Comparison of ENCODE assay signal across 9 mouse cellular contexts in genomic region chr11:75346556-75347187, GRCm38 (mm10). TPM values are rescaled to one million over a fixed set of nuclear protein-coding genes. Genes with fewer than 3 reads are reported as not detected.
DNase-seq lines count a peak whose midpoint lies in the region; ATAC-seq and TF ChIP-seq lines count a peak whose summit lies in the region.
"Had no signal": no experiment of that assay in that cellular context is flagged by ENCODE, and none has a peak within 500 bp of the region (broad histone marks: within the 10 kb centered on the region; RNA-seq: fewer than 3 reads in every experiment).

No protein-coding gene starts in this region.

- peaks cover 42% of the 10 kb centered on the region for H3K4me1 ChIP-seq in forebrain, embryonic 10.5 days
- 0 out of 2 replicates have a peak, but pooled peaks cover 7% of the 10 kb centered on the region for H3K4me1 ChIP-seq in forebrain, postnatal 0 days (ENCODE audit: insufficient read depth)
- H3K4me1 ChIP-seq in neural tube, embryonic 12.5 days: peaks cover 17% of the 10 kb centered on the region
- H3K4me1 ChIP-seq in limb, embryonic 13.5 days: peaks cover 41% of the 10 kb centered on the region

- no peak overlapping the region; the same call in 1 of the 2 replicates for H3K4me2 ChIP-seq in forebrain, postnatal 0 days (ENCODE audit: low read depth)
- peak overlapping the region; percentile 35 for H3K4me2 ChIP-seq in neural tube, embryonic 12.5 days (replicated peaks)
- peak overlapping the region; percentile 83 for H3K4me2 ChIP-seq in limb, embryonic 13.5 days (replicated peaks)

- no peaks in the 10 kb centered on the region for H3K9me3 ChIP-seq in forebrain, embryonic 10.5 days
- no peaks in the 10 kb centered on the region for H3K9me3 ChIP-seq in forebrain, postnatal 0 days (ENCODE audit: low read length)
- H3K9me3 ChIP-seq in neural tube, embryonic 12.5 days: no peaks in the 10 kb centered on the region
- no peaks in the 10 kb centered on the region; the same call in 1 of the 2 replicates for H3K9me3 ChIP-seq in limb, embryonic 13.5 days

- no peak overlapping the region for H3K27ac ChIP-seq in forebrain, embryonic 10.5 days
- no peak overlapping the region for H3K27ac ChIP-seq in forebrain, postnatal 0 days (ENCODE audit: low read depth, low read length)
- H3K27ac ChIP-seq in neural tube, embryonic 12.5 days: no peak overlapping the region
- H3K27ac ChIP-seq in limb, embryonic 13.5 days: no peak overlapping the region
- H3K27ac ChIP-seq in gastrocnemius, adult 2 months: no peak overlapping the region

- intact Hi-C loops in gastrocnemius, adult 2 months (cut with DNase I): no loop called here

- H3K36me3 ChIP-seq in forebrain, embryonic 10.5 days (replicated peaks): peaks cover 33% of the 10 kb centered on the region
- no peaks in the 10 kb centered on the region for H3K36me3 ChIP-seq in forebrain, postnatal 0 days (ENCODE audit: insufficient read depth)
- no peaks in the 10 kb centered on the region for H3K36me3 ChIP-seq in neural tube, embryonic 12.5 days
- peaks cover 6% of the 10 kb centered on the region for H3K36me3 ChIP-seq in limb, embryonic 13.5 days

- no peak overlapping the region for H3K9ac ChIP-seq in forebrain, postnatal 0 days
- peak overlapping the region; percentile 8; the same call in 1 of the 2 replicates for H3K9ac ChIP-seq in neural tube, embryonic 12.5 days
- peak overlapping the region; percentile 87 for H3K9ac ChIP-seq in limb, embryonic 13.5 days

- 77% methylated on average over 4 of the region's 4 CpGs for WGBS in forebrain, embryonic 10.5 days
- WGBS in forebrain, postnatal 0 days: 34% methylated on average over 3 of the region's 4 CpGs
- WGBS in neural tube, embryonic 12.5 days: 68% methylated on average over 4 of the region's 4 CpGs
- 53% methylated on average over 3 of the region's 4 CpGs for WGBS in limb, embryonic 13.5 days

- no peak for ATAC-seq in forebrain, postnatal 0 days
- ATAC-seq in neural tube, embryonic 12.5 days (ENCODE audit: low FRiP score, low read depth): no peak
- no peak for ATAC-seq in limb, embryonic 13.5 days (ENCODE audit: low FRiP score, low read depth)

- DNase-seq in forebrain, embryonic 10.5 days (ENCODE audit: extremely low spot score, low spot score): no peak
- no peak for DNase-seq in forebrain, postnatal 0 days
- no peak for DNase-seq in neural tube, embryonic 10.5 days (ENCODE audit: extremely low spot score, low spot score)
- no peak for DNase-seq in urinary bladder, postnatal 25 days (ENCODE audit: low spot score)
- DNase-seq in right cerebral cortex, postnatal 25 days: no peak
- no peak for DNase-seq in gastrocnemius, adult 2 months
- DNase-seq: layer of hippocampus, postnatal 36 days had no signal

- no peak for TF ChIP-seq CTCF in forebrain, postnatal 0 days (IDR thresholded peaks at IDR 0.05; ENCODE audit: low read depth)
- TF ChIP-seq CTCF in gastrocnemius, adult 2 months (IDR thresholded peaks at IDR 0.05): no peak

- no peaks in the 10 kb centered on the region for H3K27me3 ChIP-seq in forebrain, embryonic 10.5 days (ENCODE audit: poor library complexity, severe bottlenecking)
- H3K27me3 ChIP-seq in forebrain, postnatal 0 days (ENCODE audit: insufficient read depth, low read length): no peaks in the 10 kb centered on the region
- H3K27me3 ChIP-seq in neural tube, embryonic 12.5 days (replicated peaks): no peaks in the 10 kb centered on the region
- no peaks in the 10 kb centered on the region for H3K27me3 ChIP-seq in limb, embryonic 13.5 days

- H3K4me3 ChIP-seq in forebrain, embryonic 10.5 days: peak overlapping the region; percentile 82
- no peak overlapping the region for H3K4me3 ChIP-seq in forebrain, postnatal 0 days (ENCODE audit: low read depth, low read length)
- no peak overlapping the region for H3K4me3 ChIP-seq in neural tube, embryonic 12.5 days
- H3K4me3 ChIP-seq in limb, embryonic 13.5 days: peak overlapping the region; percentile 86
- no peak overlapping the region for H3K4me3 ChIP-seq in gastrocnemius, adult 2 months

RNA-seq across cellular contexts. Expression of gene Rpa1, which starts 1.5 kb away (rescaled TPM):
- 194 and 213 TPM in 2 replicates for polyA plus RNA-seq in forebrain, embryonic 10.5 days (2016; fragmentation: Nextera tagmentation; extraction: Ambion mirVana)
- 41.6 and 58.5 TPM in 2 replicates for total RNA-seq in forebrain, postnatal 0 days (2014; rRNA removed)
- polyA plus RNA-seq in forebrain, postnatal 0 days (2015; fragmentation: Nextera tagmentation; extraction: Ambion mirVana): 50.1 and 54.1 TPM in 2 replicates
- 95.9 and 103 TPM in 2 replicates for polyA plus RNA-seq in neural tube, embryonic 12.5 days (2016; fragmentation: Nextera tagmentation; extraction: Ambion mirVana)
- polyA plus RNA-seq in limb, embryonic 13.5 days (2015; fragmentation: Nextera tagmentation; extraction: Ambion mirVana): 119 and 130 TPM in 2 replicates
- 10 to 100 TPM; 60.4 to 62.5 TPM for total RNA-seq in gastrocnemius, adult 2 months (2021)

RNA-seq across cellular contexts. Expression of gene Smyd4, which starts 1.6 kb away (rescaled TPM):
- 18.5 and 20.4 TPM in 2 replicates for polyA plus RNA-seq in forebrain, embryonic 10.5 days (2016; fragmentation: Nextera tagmentation; extraction: Ambion mirVana)
- 20.8 and 28.8 TPM in 2 replicates for total RNA-seq in forebrain, postnatal 0 days (2014; rRNA removed)
- polyA plus RNA-seq in forebrain, postnatal 0 days (2015; fragmentation: Nextera tagmentation; extraction: Ambion mirVana): 13.9 and 21.5 TPM in 2 replicates
- 13.5 and 15.1 TPM in 2 replicates for polyA plus RNA-seq in neural tube, embryonic 12.5 days (2016; fragmentation: Nextera tagmentation; extraction: Ambion mirVana)
- polyA plus RNA-seq in limb, embryonic 13.5 days (2015; fragmentation: Nextera tagmentation; extraction: Ambion mirVana): 16.9 and 20.1 TPM in 2 replicates
- 1 to 10 TPM; 4.0 to 4.3 TPM for total RNA-seq in gastrocnemius, adult 2 months (2021)

Comparison
In these comparisons a context has a peak if more than half of its experiments do, and no peak if none do; other contexts are left out.
1. H3K4me3 ChIP-seq: peak in forebrain, embryonic 10.5 days (single experiment) and limb, embryonic 13.5 days (single experiment); none in forebrain, postnatal 0 days (single experiment), neural tube, embryonic 12.5 days (single experiment) and gastrocnemius, adult 2 months (single experiment).